Mouse (Mus musculus) MEL (cell line): ENCODE data around the gene Oaz1. TPM values are rescaled to one million over a fixed set of nuclear protein-coding genes. Genes with fewer than 3 reads are reported as not detected.

Experiments
- DNase-seq: peaks from one replicate; pipeline ENCODE4 v3.0.0; 2011; ENCODE audit warnings: low read depth, low spot score
- H3K27ac ChIP-seq: 2 replicates; pipeline ENCODE4 v1.5.1; 2012; ENCODE audit warnings: low read depth, mild to moderate bottlenecking, control low read depth, low read length, moderate library complexity; ENCODE audit not compliant: control insufficient read depth
- H3K27me3 ChIP-seq, 2 experiments: fragments of 150-350 bp in 1 of 2; sonication (generic) in 1 of 2; 2 replicates each; pipeline ENCODE4 v1.6.1; 2012; ENCODE audit warnings: low read length in 2 of 2, mild to moderate bottlenecking in 2 of 2, improper control_type of control experiment in 1 of 2, moderate library complexity in 1 of 2; ENCODE audit not compliant: insufficient read depth in 2 of 2, control insufficient read depth in 1 of 2
- H3K36me3 ChIP-seq, 2 experiments: 2 replicates each; pipeline ENCODE4 v1.6.1; 2012 to 2014; ENCODE audit warnings: low read length in 2 of 2, improper control_type of control experiment in 1 of 2, inconsistent platforms in 1 of 2, mild to moderate bottlenecking in 1 of 2; ENCODE audit not compliant: insufficient read depth in 2 of 2, control insufficient read depth in 1 of 2
- H3K4me1 ChIP-seq, 2 experiments: fragments of 150-350 bp in 1 of 2; sonication (generic) in 1 of 2; 2 replicates each; pipeline ENCODE4 v1.6.1; 2012; ENCODE audit warnings: low read length in 2 of 2, improper control_type of control experiment in 1 of 2, mild to moderate bottlenecking in 1 of 2; ENCODE audit not compliant: insufficient read depth in 2 of 2, control insufficient read depth in 1 of 2
- H3K4me3 ChIP-seq, 2 experiments: fragments of 150-350 bp in 1 of 2; sonication (generic) in 1 of 2; 2 replicates each; pipeline ENCODE4 v1.5.1; 2012; ENCODE audit warnings: low read depth in 2 of 2, low read length in 2 of 2, mild to moderate bottlenecking in 2 of 2, moderate library complexity in 2 of 2, control low read depth in 1 of 2, improper control_type of control experiment in 1 of 2; ENCODE audit not compliant: control insufficient read depth in 1 of 2, insufficient read depth in 1 of 2
- H3K79me2 ChIP-seq: 2 replicates; pipeline ENCODE4 v1.6.1; 2012; ENCODE audit warnings: mild to moderate bottlenecking, low read length, moderate library complexity; ENCODE audit not compliant: control insufficient read depth, poor library complexity, insufficient read depth
- H3K9ac ChIP-seq: 2 replicates; pipeline ENCODE4 v1.6.1; 2012; ENCODE audit warnings: low read depth, mild to moderate bottlenecking, control low read depth, low read length, moderate library complexity; ENCODE audit not compliant: control insufficient read depth, poor library complexity, severe bottlenecking
- H3K9me3 ChIP-seq: fragments of 150-350 bp; sonication (generic); replicated peaks from 2 replicates; pipeline ENCODE4 v1.6.1; 2012; ENCODE audit warnings: mild to moderate bottlenecking, low read length, improper control_type of control experiment, moderate library complexity; ENCODE audit not compliant: insufficient read depth
- CTCF ChIP-seq, 3 experiments: IDR thresholded peaks in 2 of 3; conservative IDR thresholded peaks in 1 of 3; 2 replicates each; pipeline ENCODE4 v1.5.1; 2011 to 2012; ENCODE audit warnings: low read length in 3 of 3, low read depth in 2 of 3, mild to moderate bottlenecking in 2 of 3, improper control_type of control experiment in 1 of 3, inconsistent platforms in 1 of 3, mixed read lengths in 1 of 3, moderate library complexity in 1 of 3; ENCODE audit not compliant: control insufficient read depth in 1 of 3, insufficient read depth in 1 of 3, poor library complexity in 1 of 3, severe bottlenecking in 1 of 3
- ELF1 ChIP-seq: IDR thresholded peaks from 2 replicates; pipeline ENCODE4 v1.6.1; 2014; ENCODE audit warnings: low read depth, mild to moderate bottlenecking, inconsistent platforms, low read length, improper control_type of control experiment, moderate library complexity
- ETS1 ChIP-seq: IDR thresholded peaks from 2 replicates; pipeline ENCODE4 v1.6.1; 2012; ENCODE audit warnings: low read depth, mild to moderate bottlenecking, inconsistent platforms, low read length, improper control_type of control experiment, moderate library complexity
- GABPA ChIP-seq: IDR thresholded peaks from 2 replicates; pipeline ENCODE4 v1.6.1; 2012; ENCODE audit warnings: low read depth, mild to moderate bottlenecking, inconsistent platforms, low read length, improper control_type of control experiment, moderate library complexity
- JUND ChIP-seq: IDR thresholded peaks from 2 replicates; pipeline ENCODE4 v1.6.1; 2011; ENCODE audit warnings: low read depth, mild to moderate bottlenecking, improper control_type of control experiment, low read length
- MEF2A ChIP-seq: IDR thresholded peaks from 2 replicates; pipeline ENCODE4 v1.6.1; 2014; ENCODE audit warnings: low read depth, mild to moderate bottlenecking, inconsistent platforms, low read length, improper control_type of control experiment; ENCODE audit not compliant: poor library complexity, insufficient replicate concordance, severe bottlenecking; ENCODE audit errors: extremely low read depth
- MXI1 ChIP-seq: IDR thresholded peaks from 2 replicates; pipeline ENCODE4 v1.6.1; 2011; ENCODE audit warnings: mild to moderate bottlenecking, low read depth, low read length, improper control_type of control experiment
- MYC ChIP-seq: IDR thresholded peaks from 2 replicates; pipeline ENCODE4 v1.6.1; 2011; ENCODE audit warnings: low read depth, mild to moderate bottlenecking, low read length, improper control_type of control experiment, moderate library complexity
- NRF1 ChIP-seq: IDR thresholded peaks from 2 replicates; pipeline ENCODE4 v1.6.1; 2014; ENCODE audit warnings: low read depth, mild to moderate bottlenecking, inconsistent platforms, low read length, improper control_type of control experiment, moderate library complexity; ENCODE audit not compliant: poor library complexity, insufficient read depth, severe bottlenecking
- POLR2AphosphoS5 ChIP-seq: IDR thresholded peaks from 2 replicates; pipeline ENCODE4 v1.6.1; 2012; ENCODE audit warnings: low read depth, borderline replicate concordance, mild to moderate bottlenecking, inconsistent platforms, low read length, moderate library complexity, mixed read lengths
- RAD21 ChIP-seq: IDR thresholded peaks from 2 replicates; pipeline ENCODE4 v1.6.1; 2011; ENCODE audit warnings: mild to moderate bottlenecking, low read depth, low read length, improper control_type of control experiment
- SMC3 ChIP-seq: IDR thresholded peaks from 2 replicates; pipeline ENCODE4 v1.6.1; 2011; ENCODE audit warnings: low read depth, low read length, improper control_type of control experiment
- TAL1 ChIP-seq: IDR thresholded peaks from 2 replicates; pipeline ENCODE4 v1.6.1; 2012; ENCODE audit warnings: mild to moderate bottlenecking, inconsistent platforms, low read length, moderate library complexity, mixed read lengths
- ZC3H11A ChIP-seq: IDR thresholded peaks from 2 replicates; pipeline ENCODE4 v1.6.1; 2012; ENCODE audit warnings: low read depth, mild to moderate bottlenecking, inconsistent platforms, low read length, improper control_type of control experiment
- ZKSCAN1 ChIP-seq: IDR thresholded peaks from 2 replicates; pipeline ENCODE4 v1.6.1; 2012; ENCODE audit warnings: low read depth, mild to moderate bottlenecking, inconsistent platforms, low read length, improper control_type of control experiment, moderate library complexity
- ZNF384 ChIP-seq: IDR thresholded peaks from 2 replicates; pipeline ENCODE4 v1.6.1; 2012; ENCODE audit warnings: low read depth, mild to moderate bottlenecking, inconsistent platforms, low read length, improper control_type of control experiment
- polyA plus RNA-seq, 2 experiments: library from polyadenylated mRNA; stranded (reverse) in 1 of 2; unstranded in 1 of 2; fragments of >175 nt in 1 of 2; fragments of >200 nt in 1 of 2; gene quantifications; 2 replicates each; pipeline versions ENCODE4 v1.2.1 to v1.2.4; 2012; ENCODE audit warnings: low replicate concordance in 2 of 2, low read depth in 1 of 2; ENCODE audit not compliant: insufficient read length in 2 of 2, insufficient read depth in 1 of 2, missing spikeins in 1 of 2
- total RNA-seq: library from RNA; depleted of rRNA; stranded (reverse); fragments of 300-350 nt; gene quantifications from 2 replicates; pipeline ENCODE4 v1.2.3, GENCODE M21; 2012

The Oaz1 gene
- total and polyA plus RNA-seq, 3 experiments, result 983 to 1,528 TPM; not detected in 1

- Histone ChIP-seq H3K4me3 (no peak overlapping the region), H3K27me3 (no peaks in the 10 kb centered on the region), H3K36me3 (no peaks in the 10 kb centered on the region), H3K9ac (no peak overlapping the region), H3K9me3 (no peaks in the 10 kb centered on the region)
- TF ChIP-seq ELF1 (no peak), ZNF384 (no peak), MYC (no peak), ZC3H11A (no peak), SMC3 (no peak), MEF2A (no peak), TAL1 (no peak), MXI1 (no peak), CTCF (IDR thresholded peaks at IDR 0.05 in 2 of 3, conservative IDR thresholded peaks at IDR 0.05 in 1 of 3; ENCODE audit: control insufficient read depth in 1 of 3, insufficient read depth in 1 of 3, low read depth in 2 of 3, low read length in 3 of 3, poor library complexity in 1 of 3, severe bottlenecking in 1 of 3) (no peak), NRF1 (no peak), POLR2AphosphoS5 (no peak), ZKSCAN1 (no peak), RAD21 (no peak), ETS1 (no peak)
- TF ChIP-seq, all 39 proteins: peak for 0
- no peak overlapping the region for H3K27ac ChIP-seq
- 0 out of 4 replicates have a peak, but pooled peaks cover 0 to 5% of the 10 kb centered on the region in 2 experiments for H3K4me1 ChIP-seq
- H3K79me2 ChIP-seq, result no peaks in the 10 kb centered on the region
- no peak for DNase-seq
Measured at GRCm38 (mm10) chr10:80808099-80808984, 18.1 kb upstream of the Oaz1 start.

DNA sequence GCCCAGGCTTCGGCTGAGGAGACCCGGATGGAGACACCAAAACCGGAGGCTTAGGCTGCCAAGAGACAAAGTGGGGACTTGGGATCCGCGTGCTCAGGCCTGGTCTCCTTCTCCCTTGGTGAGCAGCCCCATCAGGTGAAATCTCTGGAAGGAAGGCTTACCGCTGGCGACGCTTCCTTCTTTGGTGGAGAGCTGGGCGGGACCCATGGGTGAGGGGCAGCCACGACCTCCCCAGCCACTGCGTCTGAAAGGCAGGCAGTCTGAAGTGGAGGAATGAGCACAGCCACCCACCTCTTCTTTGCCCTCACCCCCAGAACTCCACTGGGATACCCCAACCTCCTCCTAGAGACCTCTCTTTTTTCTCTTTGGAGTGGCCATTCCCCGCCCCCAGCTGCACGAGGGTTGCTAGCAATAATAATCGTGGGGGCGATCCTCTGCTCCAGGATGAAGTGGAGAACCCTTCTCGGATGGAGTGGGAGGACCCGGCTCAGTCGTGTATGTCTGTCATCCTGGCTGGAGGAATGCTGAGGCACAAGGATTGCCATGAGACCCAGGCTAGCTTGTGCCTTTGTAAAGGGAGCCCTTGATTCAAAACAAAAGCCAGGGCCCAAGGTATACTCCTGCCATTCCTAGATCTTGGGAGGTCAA lies 17.3 kb upstream of the Oaz1 start:
- H3K4me1 ChIP-seq, result 0 out of 4 replicates have a peak, but pooled peaks cover 0 to 5% of the 10 kb centered on the region in 2 experiments
- H3K27me3 ChIP-seq, result no peaks in the 10 kb centered on the region
- H3K9ac ChIP-seq, result no peak overlapping the region
- no peaks in the 10 kb centered on the region for H3K79me2 ChIP-seq
- H3K9me3 ChIP-seq, result no peaks in the 10 kb centered on the region
- TF ChIP-seq GABPA (no peak), JUND (no peak)
- no peaks in the 10 kb centered on the region for H3K36me3 ChIP-seq
- H3K27ac ChIP-seq, result no peak overlapping the region
- no peak overlapping the region for H3K4me3 ChIP-seq
- no peak for DNase-seq
